In the genomic region with DNA sequence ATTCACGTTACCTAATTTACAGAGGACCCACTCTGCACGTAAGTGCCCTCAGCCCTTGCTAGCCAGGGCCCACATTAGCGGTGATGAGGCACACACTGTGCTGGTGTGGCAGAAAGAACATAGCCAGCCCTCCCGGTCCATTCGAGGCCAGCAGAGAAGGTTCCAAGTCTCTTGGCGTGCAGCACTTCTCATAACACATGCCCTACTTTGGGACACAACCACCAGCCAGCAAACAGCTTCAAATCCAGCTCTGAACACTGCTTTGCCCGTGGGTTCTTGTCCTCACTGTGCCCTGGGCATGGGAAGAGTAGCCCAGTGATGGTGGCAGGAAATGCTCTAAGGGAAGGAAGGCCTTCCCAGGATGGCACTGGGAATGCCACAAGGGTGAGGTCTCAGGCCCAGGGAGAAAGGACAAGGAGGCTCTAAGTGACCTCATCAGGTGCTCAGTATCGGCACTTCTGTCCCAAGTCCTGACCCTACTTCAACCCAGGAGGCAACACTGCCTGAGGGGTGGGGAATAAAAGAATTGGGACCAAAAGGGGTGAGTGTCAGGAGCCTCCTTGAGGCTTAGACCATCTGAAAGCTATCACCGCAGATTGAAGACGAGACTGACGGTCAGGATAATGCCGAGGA, we compare ENCODE assay signal across 32 mouse cellular contexts. TPM values are rescaled to one million over a fixed set of nuclear protein-coding genes. Genes with fewer than 3 reads are reported as not detected.
A peak's percentile ranks its signal among the peaks of the same experiment; 100 is the strongest.
DNase-seq lines count a peak whose midpoint lies in the region; TF ChIP-seq lines count a peak whose summit lies in the region.
"Had no signal": no experiment of that assay in that cellular context is flagged by ENCODE, and none has a peak within 500 bp of the region (broad histone marks: within the 10 kb centered on the region; RNA-seq: fewer than 3 reads in every experiment).

No protein-coding gene starts in this region.

- TF ChIP-seq CTCF in testis, adult 2 months (IDR thresholded peaks at IDR 0.05; ENCODE audit: control insufficient read depth, insufficient read depth, insufficient replicate concordance, low read depth, low read length) = no peak

- no peak for TF ChIP-seq POLR2A in testis, adult 2 months (IDR thresholded peaks at IDR 0.05; ENCODE audit: control insufficient read depth, low read depth, low read length)

- DNase-seq in gastrocnemius, adult 18-20 months (ENCODE audit: low spot score) = peak; percentile 53
- no peak for DNase-seq in gastrocnemius, postnatal 14 days
- DNase-seq in heart, adult 11 months = peak; percentile 95
- no peak for DNase-seq in heart, adult 9 months (ENCODE audit: low spot score in 2 of 2)
- DNase-seq in testis, postnatal 14 days (ENCODE audit: low spot score) = no peak
- DNase-seq in embryo, embryonic 10 days (ENCODE audit: low spot score) = no peak
- DNase-seq: adrenal gland, adult 2 months; B cell, adult 2 months; cerebellum, adult 11 months; cerebellum, adult 2 months; cerebellum, adult 9-11 months; cerebellum, postnatal 25 days; embryo, embryonic 11 days; heart, postnatal 4 days; kidney, adult 18-20 months had no signal

- intact Hi-C loops in gastrocnemius, postnatal 14 days (cut with DNase I; ENCODE audit: low total_unique reads) = no loop called here

- H3K36me3 ChIP-seq in testis, adult 2 months (ENCODE audit: control insufficient read depth, insufficient read depth, low read length) = peaks cover 6% of the 10 kb centered on the region

- no peaks in the 10 kb centered on the region; the same call in 1 of the 2 replicates for H3K4me1 ChIP-seq in testis, adult 2 months (ENCODE audit: control insufficient read depth, insufficient read depth, low read length)
- H3K4me1 ChIP-seq: embryonic facial prominence, embryonic 13.5 days; forebrain, embryonic 12.5 days; forebrain, embryonic 15.5 days; heart, embryonic 13.5 days had no signal

- H3K4me3 ChIP-seq in testis, adult 2 months (ENCODE audit: control insufficient read depth, low read depth, low read length) = no peak overlapping the region
- H3K4me3 ChIP-seq: embryonic facial prominence, embryonic 10.5 days; embryonic facial prominence, embryonic 13.5 days; erythroblast, embryonic 14.5 days; forebrain, embryonic 12.5 days; forebrain, embryonic 15.5 days; heart, embryonic 13.5 days had no signal

- no peaks in the 10 kb centered on the region for H3K27me3 ChIP-seq in testis, adult 2 months (ENCODE audit: control insufficient read depth, insufficient read depth, low read length)
- H3K27me3 ChIP-seq: CH12.LX; embryonic facial prominence, embryonic 13.5 days; forebrain, embryonic 12.5 days; forebrain, embryonic 15.5 days; heart, embryonic 13.5 days; Patski had no signal

- peak overlapping the region; percentile 2; the same call in 1 of the 2 replicates for H3K27ac ChIP-seq in testis, adult 2 months (ENCODE audit: control insufficient read depth, insufficient read depth, low read depth, low read length)
- H3K27ac ChIP-seq: embryonic facial prominence, embryonic 10.5 days; embryonic facial prominence, embryonic 13.5 days; forebrain, embryonic 12.5 days; forebrain, embryonic 15.5 days; heart, embryonic 13.5 days; hindbrain, embryonic 14.5 days; hindbrain, postnatal 0 days had no signal

RNA-seq across cellular contexts. Expression of gene Sytl1, which starts 3.5 kb away (rescaled TPM):
- under 1 TPM; 0.12 to 0.14 TPM for total RNA-seq in gastrocnemius, adult 18-20 months (2021)
- total RNA-seq in gastrocnemius, postnatal 14 days (2021) = under 1 TPM; 0.49 to 0.62 TPM
- 0.33 and 0.97 TPM in 2 replicates for polyA plus RNA-seq in testis, adult 2 months (2012; rRNA removed)

RNA-seq across cellular contexts. Expression of gene Tmem222, which starts 11.2 kb away (rescaled TPM):
- total RNA-seq in gastrocnemius, adult 18-20 months (2021) = 10 to 100 TPM; 26.8 to 26.9 TPM
- 10 to 100 TPM; 21.1 to 22.6 TPM for total RNA-seq in gastrocnemius, postnatal 14 days (2021)
- polyA plus RNA-seq in testis, adult 2 months (2012; rRNA removed) = 48.5 and 50.1 TPM in 2 replicates

RNA-seq across cellular contexts. Expression of gene Map3k6, which starts 25.7 kb away (rescaled TPM):
- 10 to 100 TPM in 1 of 2 experiments, 1 to 10 TPM in 1; 8.8 to 11.4 TPM for total RNA-seq in gastrocnemius, adult 18-20 months (2021)
- 10 to 100 TPM in 1 of 2 experiments, 1 to 10 TPM in 1; 4.0 to 15.3 TPM for total RNA-seq in gastrocnemius, postnatal 14 days (2021)
- 4.7 and 8.5 TPM in 2 replicates for polyA plus RNA-seq in testis, adult 2 months (2012; rRNA removed)

RNA-seq across cellular contexts. Expression of gene Gpr3, which starts 54.0 kb away (rescaled TPM):
- not detected for total RNA-seq in gastrocnemius, adult 18-20 months (2021)
- total RNA-seq in gastrocnemius, postnatal 14 days (2021) = not detected
- polyA plus RNA-seq in testis, adult 2 months (2012; rRNA removed) = 7.0 and 9.2 TPM in 2 replicates
- total RNA-seq: common myeloid progenitor, adult 5-6 weeks; heart, adult 8-10 months had no signal
- polyA plus RNA-seq: erythroblast, embryonic 14.5 days; inflammation-experienced regulatory T-cells, adult 6 months had no signal

RNA-seq across cellular contexts. Expression of gene Cd164l2, which starts 54.4 kb away (rescaled TPM):
- not detected for total RNA-seq in gastrocnemius, adult 18-20 months (2021)
- total RNA-seq in gastrocnemius, postnatal 14 days (2021) = not detected
- 10.0 and 10.7 TPM in 2 replicates for polyA plus RNA-seq in testis, adult 2 months (2012; rRNA removed)
- total RNA-seq: CH12.LX; common myeloid progenitor, adult 5-6 weeks; G1E; heart, adult 8-10 months; heart, postnatal 14 days; heart, postnatal 4 days had no signal
- polyA plus RNA-seq: erythroblast, embryonic 14.5 days; G1E; heart, embryonic 16.5 days; inflammation-experienced regulatory T-cells, adult 6 months had no signal

Comparison
In these comparisons a context has a peak if more than half of its experiments do, and no peak if none do; other contexts are left out.
1. DNase-seq: peak in gastrocnemius, adult 18-20 months (single experiment) and heart, adult 11 months (single experiment); none in gastrocnemius, postnatal 14 days (single experiment), heart, adult 9 months (0 of 2), testis, postnatal 14 days (single experiment) and embryo, embryonic 10 days (single experiment).